Mouse (Mus musculus) cerebellum, adult 9-11 months (tissue): Measurements from ENCODE around the gene Whamm.
A peak's percentile ranks its signal among the peaks of the same experiment; 100 is the strongest.

Experiments used
- DNase-seq: peaks from one replicate; pipeline ENCODE4 v3.0.0; 2022

The Whamm gene

DNA sequence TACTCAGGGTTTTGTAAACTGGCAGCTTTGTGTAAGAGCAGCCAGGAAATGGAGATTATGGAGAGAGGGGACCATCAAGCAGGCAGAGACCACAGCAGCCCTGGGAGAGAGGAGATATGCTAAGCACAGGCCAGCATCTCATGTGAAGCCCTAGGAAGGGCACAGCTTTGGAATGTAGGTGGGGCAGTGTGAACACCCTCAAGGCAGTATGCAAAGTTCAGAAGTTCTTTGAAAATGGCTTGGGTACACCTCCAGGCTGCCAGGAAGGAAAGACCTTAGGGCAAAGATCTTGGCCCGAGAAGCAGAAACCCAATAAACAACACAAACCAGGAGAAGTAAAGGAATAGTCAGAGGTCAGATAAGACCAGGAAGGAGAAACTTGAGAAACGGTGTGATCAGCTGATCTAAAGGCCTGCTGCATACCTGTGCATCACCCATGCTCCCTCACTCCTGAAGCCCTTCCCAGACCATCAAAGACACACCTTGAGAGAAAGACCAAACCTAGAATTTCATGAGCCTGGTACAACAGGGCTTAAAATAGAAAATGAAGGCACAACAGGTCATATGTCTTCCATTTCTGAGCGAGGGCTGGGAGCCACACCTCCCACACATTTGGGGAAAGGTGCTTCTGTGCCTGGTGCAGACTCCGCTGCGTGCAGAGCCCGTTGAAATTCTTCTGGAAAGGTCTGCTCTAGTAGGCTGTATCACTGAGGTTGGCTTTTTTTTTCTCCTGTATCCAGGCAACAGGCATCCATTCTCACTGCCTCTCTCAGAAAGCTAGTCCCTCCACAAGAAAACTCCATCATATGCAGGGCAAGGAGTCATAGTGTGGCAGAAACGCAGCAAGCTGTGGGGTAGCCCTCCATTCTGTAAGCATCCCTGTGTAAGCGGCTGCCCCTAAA is 28.6 kb downstream of the Whamm start:
- DNase-seq: no peak

GRCm38 (mm10) chr7:81604991-81605390 is 33.9 kb downstream of the Whamm start:
- DNase-seq: no peak

DNA sequence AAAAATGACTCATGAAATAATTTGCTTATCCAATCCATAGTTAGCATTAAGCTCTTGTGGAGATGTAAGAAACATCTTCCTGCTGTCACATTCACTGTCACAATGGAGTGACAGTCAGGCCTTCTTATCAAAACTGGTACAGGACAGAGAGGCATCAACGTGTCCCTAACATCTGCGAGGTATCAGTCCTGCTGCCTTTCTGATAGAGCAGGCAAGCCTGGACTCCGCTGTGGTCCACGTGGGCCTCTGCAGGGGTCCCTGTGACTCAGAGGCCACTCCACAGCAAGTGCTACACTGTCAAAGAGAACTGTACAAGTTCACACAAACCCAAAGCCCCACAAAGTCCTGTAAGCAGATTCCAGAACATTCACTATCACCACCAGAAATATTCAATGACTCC is 34.4 kb downstream of the Whamm start:
- no peak for DNase-seq

DNA sequence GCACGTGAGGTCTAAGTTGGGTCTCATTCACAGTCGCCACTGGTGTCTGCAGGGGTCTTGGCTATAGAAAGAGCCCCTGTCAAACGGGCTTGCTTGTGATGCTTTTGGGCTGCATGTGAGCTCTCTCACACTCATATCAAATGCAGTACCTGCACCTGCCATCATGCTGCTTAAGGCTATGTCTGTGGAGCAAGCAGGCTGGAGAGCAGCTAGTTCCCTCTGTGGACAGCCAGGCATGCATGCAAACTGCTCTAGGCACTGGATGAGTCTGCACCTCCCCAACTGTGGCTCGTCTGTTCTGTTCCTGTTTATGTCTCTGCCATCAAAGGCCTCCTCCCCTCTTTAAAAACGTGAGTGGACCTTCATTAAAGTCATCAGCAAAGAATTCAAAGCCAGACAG is 35.4 kb downstream of the Whamm start:
- no peak for DNase-seq

DNA sequence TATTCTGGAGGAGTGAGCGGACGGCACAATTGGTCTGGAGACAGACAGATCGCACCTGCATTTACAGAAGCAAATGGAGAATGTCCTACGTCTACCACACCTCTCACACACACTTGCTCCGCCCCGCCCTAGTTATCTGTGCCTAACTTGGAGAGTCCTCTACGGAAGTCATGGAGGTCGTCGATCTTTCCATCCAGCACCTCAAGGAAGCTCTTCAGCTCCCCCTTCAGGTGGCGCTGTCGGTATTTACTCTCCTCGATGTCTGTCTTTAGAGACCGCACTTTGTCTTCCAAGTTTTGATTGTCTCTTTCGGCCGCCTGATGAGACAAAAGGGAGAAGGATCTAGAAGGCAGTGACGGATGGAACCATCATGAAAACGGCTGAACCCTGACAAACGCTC is 39.1 kb downstream of the Whamm start:
- DNase-seq: no peak

DNA sequence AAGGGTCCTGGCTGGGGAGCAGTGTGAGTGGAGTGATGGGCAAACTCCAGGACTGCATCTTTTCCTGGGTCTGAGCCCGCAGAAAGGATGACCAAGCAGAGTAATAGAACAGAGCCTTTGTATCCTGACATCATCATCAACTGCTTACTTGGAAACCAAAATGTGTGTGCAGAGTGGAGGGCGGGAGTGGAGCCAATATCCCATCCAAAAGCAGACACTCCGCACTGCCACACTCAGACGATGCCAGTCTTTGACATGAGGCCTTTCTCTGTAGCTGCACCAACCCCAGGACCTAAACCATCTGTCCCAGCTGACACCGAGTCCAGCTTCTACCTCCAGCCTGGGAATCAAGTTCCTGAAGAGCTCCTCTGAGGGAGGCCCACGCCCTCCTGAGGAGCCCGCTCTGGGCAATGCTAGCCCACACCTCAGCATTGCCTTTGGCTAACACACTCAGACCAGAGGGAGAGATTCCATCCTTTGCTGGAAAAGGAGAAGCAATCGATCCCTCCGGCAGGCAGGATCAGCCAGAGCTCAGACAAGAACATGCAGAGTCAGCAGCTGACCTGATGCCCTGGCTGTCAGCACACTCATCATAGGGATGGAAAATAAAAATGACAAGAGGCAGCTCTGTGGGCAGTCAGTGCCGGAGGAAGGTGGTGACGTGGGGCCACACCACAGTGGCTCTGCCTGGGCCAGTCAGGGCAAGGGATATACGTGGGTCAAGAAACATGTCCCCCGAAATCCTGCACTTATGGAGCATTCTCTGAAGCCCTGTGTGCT is 42.0 kb downstream of the Whamm start:
- DNase-seq: no peak

- no peak for DNase-seq
Observed at GRCm38 (mm10) chr7:81615031-81615430, 44.0 kb downstream of the Whamm start.

DNA sequence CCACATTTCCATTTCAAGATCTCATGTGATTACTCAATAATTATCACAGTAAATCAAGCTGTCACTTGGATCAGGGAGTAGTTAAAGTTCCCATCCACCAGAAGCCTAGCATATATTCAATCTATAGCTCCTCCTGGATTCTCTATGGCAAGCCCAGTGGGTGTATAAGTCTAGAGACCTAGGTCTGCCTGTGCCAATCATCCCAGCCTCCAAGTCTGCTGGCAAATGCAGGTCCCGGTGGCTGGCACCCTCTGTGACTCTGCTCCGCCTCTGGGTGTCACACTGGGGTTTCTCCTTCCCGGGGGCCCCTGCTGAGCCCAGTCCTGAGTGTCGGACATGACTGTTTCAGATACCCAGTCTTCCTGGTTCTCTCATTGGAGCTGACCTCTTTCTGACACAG is 51.7 kb downstream of the Whamm start:
- DNase-seq: no peak

GRCm38 (mm10) chr7:81623767-81624166 is 52.7 kb downstream of the Whamm start:
- no peak for DNase-seq

- no peak for DNase-seq
Observed at GRCm38 (mm10) chr7:81626460-81626859, 55.4 kb downstream of the Whamm start.

- DNase-seq: no peak
Observed at GRCm38 (mm10) chr7:81631261-81631660, 60.2 kb downstream of the Whamm start.

DNA sequence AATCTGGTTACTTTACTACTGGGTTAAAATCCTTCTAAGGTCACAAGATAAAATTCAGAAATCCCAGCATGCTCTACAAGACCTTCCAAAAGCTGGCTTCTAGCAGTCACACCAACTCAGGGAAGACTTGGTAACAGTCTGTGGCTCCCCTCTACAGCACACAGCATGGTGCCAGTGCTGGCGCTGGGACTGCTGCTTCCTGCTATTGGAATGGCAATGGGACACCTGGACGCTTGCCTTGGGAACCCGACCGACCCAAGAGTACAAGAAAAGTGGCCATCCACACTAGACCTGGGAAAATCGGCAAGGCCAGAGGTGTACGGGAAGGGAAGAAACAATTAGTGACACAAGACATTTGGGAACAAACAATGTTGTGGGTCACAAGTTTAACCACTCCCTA is 61.5 kb downstream of the Whamm start:
- DNase-seq: no peak

- DNase-seq: no peak
Observed at GRCm38 (mm10) chr7:81641101-81641500, 70.0 kb downstream of the Whamm start.

DNA sequence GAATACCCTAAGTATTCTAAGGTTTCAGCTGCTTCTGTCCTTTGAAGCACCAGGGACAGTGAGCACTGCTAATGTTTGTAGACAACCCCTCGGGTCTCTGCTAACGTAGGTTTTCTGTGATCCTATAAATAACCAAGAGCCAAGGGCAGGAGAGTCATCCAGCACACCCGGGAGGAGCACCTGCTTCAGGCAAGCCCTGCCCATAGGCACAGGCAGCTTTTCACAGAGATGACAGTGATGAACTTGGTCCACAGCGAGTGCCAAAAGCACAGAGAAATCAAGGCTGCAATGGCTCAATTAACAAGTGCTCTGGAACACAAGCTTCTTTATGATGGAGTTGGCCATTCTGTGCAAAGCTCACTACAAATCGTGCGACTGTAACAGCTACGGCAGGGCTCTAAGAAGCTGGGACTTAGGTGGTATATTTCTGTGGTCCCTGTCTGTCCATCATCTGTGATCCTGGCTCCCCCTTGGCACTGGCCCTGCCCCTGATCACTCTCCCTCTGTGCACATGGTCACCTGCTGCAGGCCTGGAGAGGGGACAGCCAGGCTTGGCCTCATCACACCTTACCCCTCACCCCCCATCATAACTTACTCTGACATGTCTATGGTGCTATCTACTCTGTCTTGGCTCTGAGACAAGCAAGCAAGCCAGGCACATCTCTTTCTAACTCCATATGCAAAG is 73.6 kb downstream of the Whamm start:
- DNase-seq: peak; percentile 73
